Mouse (Mus musculus) heart, adult 2 months (tissue): ENCODE data around the gene Atp6v0e2.

ENCODE experiments used
- EP300 ChIP-seq: fragments of 200-500 bp; IDR thresholded peaks from 2 replicates; pipeline ENCODE4 v1.6.1; 2011; ENCODE audit warnings: low read depth, low read length, control low read depth; ENCODE audit not compliant: insufficient read depth
- POLR2A ChIP-seq: fragments of 200-500 bp; IDR thresholded peaks from 2 replicates; pipeline ENCODE4 v1.6.1; 2011; ENCODE audit warnings: mild to moderate bottlenecking, low read depth, low read length, control low read depth; ENCODE audit not compliant: insufficient read depth

DNA sequence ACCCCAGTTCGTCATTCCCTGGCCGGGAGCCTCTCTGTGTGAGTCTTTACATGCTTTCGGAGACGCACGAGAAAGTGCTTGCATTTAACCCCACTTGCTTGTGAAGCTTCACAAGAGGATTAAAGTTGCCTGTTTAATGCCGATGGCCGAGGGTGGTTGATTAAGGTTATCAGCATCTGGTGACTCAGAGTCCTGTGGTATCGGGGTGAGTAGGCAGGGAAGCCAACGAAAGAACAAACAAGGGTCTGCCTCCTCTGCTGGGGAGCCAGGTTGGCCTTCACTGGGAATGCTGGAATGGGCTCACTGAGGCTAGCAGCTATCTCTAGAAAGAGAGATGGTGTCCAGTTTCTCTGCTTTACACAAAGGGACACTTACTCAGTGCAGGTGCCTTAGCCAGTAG lies 9.5 kb upstream of the Atp6v0e2 start:
- TF ChIP-seq POLR2A: no peak
- TF ChIP-seq EP300: no peak
